Mouse (Mus musculus): ENCODE data around the gene Map3k21. TPM values are rescaled to one million over a fixed set of nuclear protein-coding genes. Genes with fewer than 3 reads are reported as not detected.

The Map3k21 gene
- polyA plus RNA-seq, 1 experiment from 2014 or later, result 0.99 TPM

- Histone ChIP-seq H3K9ac (0 out of 2 replicates have a peak overlapping the region, but pooled peaks have one; percentile 36), H3K4me3 (replicated peaks; ENCODE audit: low read length) (no peak overlapping the region), H3K4me2 (replicated peaks) (no peak overlapping the region; the same call in 1 of the 2 replicates), H3K9me3 (ENCODE audit: control insufficient read depth, low read length) (0 out of 2 replicates have a peak, but pooled peaks cover 4% of the 10 kb centered on the region), H3K4me1 (replicated peaks; ENCODE audit: control insufficient read depth, insufficient read depth, low read length) (no peaks in the 10 kb centered on the region), H3K27ac (no peak overlapping the region), H3K27me3 (ENCODE audit: control insufficient read depth, insufficient read depth, low read length) (no peaks in the 10 kb centered on the region), H3K36me3 (replicated peaks; ENCODE audit: control insufficient read depth, insufficient read depth) (no peaks in the 10 kb centered on the region)
- WGBS, result 14% methylated on average over 11 of the region's 11 CpGs
- DNase-seq (ENCODE audit: low spot score) (peak; percentile 82), ATAC-seq (ENCODE audit: low FRiP score) (no peak)
Measured at GRCm38 (mm10) chr8:125955671-125956070, 45.4 kb downstream of the Map3k21 start.

GRCm38 (mm10) chr8:125956796-125957195 lies 46.5 kb downstream of the Map3k21 start:
- Histone ChIP-seq H3K27ac (no peak overlapping the region), H3K4me2 (replicated peaks) (no peak overlapping the region), H3K4me1 (replicated peaks; ENCODE audit: control insufficient read depth, insufficient read depth, low read length) (no peaks in the 10 kb centered on the region), H3K36me3 (replicated peaks; ENCODE audit: control insufficient read depth, insufficient read depth) (no peaks in the 10 kb centered on the region), H3K27me3 (ENCODE audit: control insufficient read depth, insufficient read depth, low read length) (no peaks in the 10 kb centered on the region), H3K9me3 (ENCODE audit: control insufficient read depth, low read length) (0 out of 2 replicates have a peak, but pooled peaks cover 9% of the 10 kb centered on the region), H3K9ac (no peak overlapping the region), H3K4me3 (replicated peaks; ENCODE audit: low read length) (no peak overlapping the region)
- WGBS, result 62% methylated on average over 9 of the region's 9 CpGs
- ATAC-seq (ENCODE audit: low FRiP score), result no peak
- DNase-seq (ENCODE audit: low spot score), result no peak

- Histone ChIP-seq H3K4me1 (replicated peaks; ENCODE audit: control insufficient read depth, insufficient read depth, low read length) (no peaks in the 10 kb centered on the region), H3K4me2 (replicated peaks) (no peak overlapping the region), H3K27ac (no peak overlapping the region), H3K9ac (no peak overlapping the region), H3K9me3 (ENCODE audit: control insufficient read depth, low read length) (0 out of 2 replicates have a peak, but pooled peaks cover 9% of the 10 kb centered on the region), H3K36me3 (replicated peaks; ENCODE audit: control insufficient read depth, insufficient read depth) (no peaks in the 10 kb centered on the region), H3K4me3 (replicated peaks; ENCODE audit: low read length) (no peak overlapping the region), H3K27me3 (ENCODE audit: control insufficient read depth, insufficient read depth, low read length) (no peaks in the 10 kb centered on the region)
- DNase-seq (ENCODE audit: low spot score) (no peak), ATAC-seq (ENCODE audit: low FRiP score) (no peak)
- 59% methylated on average over 13 of the region's 13 CpGs for WGBS
Measured at GRCm38 (mm10) chr8:125957226-125957993, 47.2 kb downstream of the Map3k21 start.

- DNase-seq (ENCODE audit: low spot score) (no peak), ATAC-seq (ENCODE audit: low FRiP score) (no peak)
- Histone ChIP-seq H3K4me3 (replicated peaks; ENCODE audit: low read length) (no peak overlapping the region), H3K4me2 (replicated peaks) (no peak overlapping the region), H3K27me3 (ENCODE audit: control insufficient read depth, insufficient read depth, low read length) (no peaks in the 10 kb centered on the region), H3K27ac (no peak overlapping the region), H3K9ac (no peak overlapping the region), H3K36me3 (replicated peaks; ENCODE audit: control insufficient read depth, insufficient read depth) (no peaks in the 10 kb centered on the region), H3K9me3 (ENCODE audit: control insufficient read depth, low read length) (0 out of 2 replicates have a peak, but pooled peaks cover 9% of the 10 kb centered on the region), H3K4me1 (replicated peaks; ENCODE audit: control insufficient read depth, insufficient read depth, low read length) (no peaks in the 10 kb centered on the region)
- WGBS, result 74% methylated on average over 1 of the region's 1 CpGs
Measured at GRCm38 (mm10) chr8:125957994-125958368, 47.7 kb downstream of the Map3k21 start.

- WGBS, result 60% methylated on average over 4 of the region's 4 CpGs
- Histone ChIP-seq H3K4me2 (replicated peaks) (no peak overlapping the region), H3K27me3 (ENCODE audit: control insufficient read depth, insufficient read depth, low read length) (no peaks in the 10 kb centered on the region), H3K4me1 (replicated peaks; ENCODE audit: control insufficient read depth, insufficient read depth, low read length) (peaks cover 10% of the 10 kb centered on the region), H3K36me3 (replicated peaks; ENCODE audit: control insufficient read depth, insufficient read depth) (no peaks in the 10 kb centered on the region), H3K27ac (no peak overlapping the region), H3K9me3 (ENCODE audit: control insufficient read depth, low read length) (0 out of 2 replicates have a peak, but pooled peaks cover 9% of the 10 kb centered on the region), H3K9ac (no peak overlapping the region), H3K4me3 (replicated peaks; ENCODE audit: low read length) (no peak overlapping the region)
- DNase-seq (ENCODE audit: low spot score) (no peak), ATAC-seq (ENCODE audit: low FRiP score) (no peak)
Measured at GRCm38 (mm10) chr8:125959363-125959771, 49.1 kb downstream of the Map3k21 start.

- Histone ChIP-seq H3K4me3 (replicated peaks; ENCODE audit: low read length) (no peak overlapping the region), H3K4me2 (replicated peaks) (no peak overlapping the region), H3K9ac (no peak overlapping the region), H3K27me3 (ENCODE audit: control insufficient read depth, insufficient read depth, low read length) (no peaks in the 10 kb centered on the region), H3K36me3 (replicated peaks; ENCODE audit: control insufficient read depth, insufficient read depth) (no peaks in the 10 kb centered on the region), H3K9me3 (ENCODE audit: control insufficient read depth, low read length) (0 out of 2 replicates have a peak, but pooled peaks cover 9% of the 10 kb centered on the region), H3K4me1 (replicated peaks; ENCODE audit: control insufficient read depth, insufficient read depth, low read length) (peaks cover 10% of the 10 kb centered on the region), H3K27ac (no peak overlapping the region)
- no peak for DNase-seq (ENCODE audit: low spot score)
- WGBS, result 86% methylated on average over 8 of the region's 8 CpGs
- no peak for ATAC-seq (ENCODE audit: low FRiP score)
Measured at GRCm38 (mm10) chr8:125960037-125960436, 49.8 kb downstream of the Map3k21 start.

GRCm38 (mm10) chr8:125961790-125962189 lies 51.5 kb downstream of the Map3k21 start:
- DNase-seq (ENCODE audit: low spot score), result no peak
- Histone ChIP-seq H3K9ac (no peak overlapping the region), H3K9me3 (ENCODE audit: control insufficient read depth, low read length) (0 out of 2 replicates have a peak, but pooled peaks cover 9% of the 10 kb centered on the region), H3K27me3 (ENCODE audit: control insufficient read depth, insufficient read depth, low read length) (no peaks in the 10 kb centered on the region), H3K4me1 (replicated peaks; ENCODE audit: control insufficient read depth, insufficient read depth, low read length) (peaks cover 10% of the 10 kb centered on the region), H3K4me3 (replicated peaks; ENCODE audit: low read length) (no peak overlapping the region), H3K36me3 (replicated peaks; ENCODE audit: control insufficient read depth, insufficient read depth) (no peaks in the 10 kb centered on the region), H3K27ac (no peak overlapping the region), H3K4me2 (replicated peaks) (no peak overlapping the region)
- 64% methylated on average over 6 of the region's 6 CpGs for WGBS
- ATAC-seq (ENCODE audit: low FRiP score), result no peak

GRCm38 (mm10) chr8:125963807-125964211 lies 53.6 kb downstream of the Map3k21 start:
- DNase-seq (ENCODE audit: low spot score) (no peak), ATAC-seq (ENCODE audit: low FRiP score) (no peak)
- 3% methylated on average over 11 of the region's 11 CpGs for WGBS
- peak overlapping the region; percentile 40 for H3K4me2 ChIP-seq (replicated peaks)
- H3K36me3 ChIP-seq (replicated peaks; ENCODE audit: control insufficient read depth, insufficient read depth), result no peaks in the 10 kb centered on the region
- 0 out of 2 replicates have a peak, but pooled peaks cover 9% of the 10 kb centered on the region for H3K9me3 ChIP-seq (ENCODE audit: control insufficient read depth, low read length)
- H3K9ac ChIP-seq, result no peak overlapping the region; the same call in 1 of the 2 replicates
- no peak overlapping the region for H3K27ac ChIP-seq
- H3K27me3 ChIP-seq (ENCODE audit: control insufficient read depth, insufficient read depth, low read length), result no peaks in the 10 kb centered on the region
- peaks cover 10% of the 10 kb centered on the region for H3K4me1 ChIP-seq (replicated peaks; ENCODE audit: control insufficient read depth, insufficient read depth, low read length)
- no peak overlapping the region for H3K4me3 ChIP-seq (replicated peaks; ENCODE audit: low read length)

- no peak overlapping the region for H3K4me3 ChIP-seq (replicated peaks; ENCODE audit: low read length)
- H3K36me3 ChIP-seq (replicated peaks; ENCODE audit: control insufficient read depth, insufficient read depth), result no peaks in the 10 kb centered on the region
- H3K27me3 ChIP-seq (ENCODE audit: control insufficient read depth, insufficient read depth, low read length), result no peaks in the 10 kb centered on the region
- no peak overlapping the region for H3K4me2 ChIP-seq (replicated peaks)
- H3K9me3 ChIP-seq (ENCODE audit: control insufficient read depth, low read length), result no peaks in the 10 kb centered on the region
- H3K4me1 ChIP-seq (replicated peaks; ENCODE audit: control insufficient read depth, insufficient read depth, low read length), result no peaks in the 10 kb centered on the region
- WGBS, result 50% methylated on average over 3 of the region's 3 CpGs
- H3K27ac ChIP-seq, result no peak overlapping the region
- ATAC-seq (ENCODE audit: low FRiP score) (no peak), DNase-seq (ENCODE audit: low spot score) (no peak)
- H3K9ac ChIP-seq, result no peak overlapping the region
Measured at GRCm38 (mm10) chr8:125971336-125971735, 61.1 kb downstream of the Map3k21 start.
